Mouse (Mus musculus) small intestine, adult 2 months (tissue): ENCODE results near the gene Tmem56. TPM values are rescaled to one million over a fixed set of nuclear protein-coding genes. Genes with fewer than 3 reads are reported as not detected.

Source experiments
- H3K27ac ChIP-seq: fragments of 200-500 bp; 2 replicates; pipeline ENCODE4 v1.5.1; 2012; ENCODE audit warnings: low read depth, low read length, control low read depth, inconsistent platforms; ENCODE audit not compliant: insufficient read depth
- H3K27me3 ChIP-seq: fragments of 200-500 bp; 2 replicates; pipeline ENCODE4 v1.6.1; 2012; ENCODE audit warnings: mild to moderate bottlenecking, moderate library complexity, low read length, inconsistent platforms; ENCODE audit not compliant: control insufficient read depth, insufficient read depth
- H3K36me3 ChIP-seq: fragments of 200-500 bp; 2 replicates; pipeline ENCODE4 v1.6.1; 2012; ENCODE audit warnings: mild to moderate bottlenecking, low read length, control low read depth, inconsistent platforms; ENCODE audit not compliant: control insufficient read depth, insufficient read depth
- H3K4me1 ChIP-seq: fragments of 200-500 bp; 2 replicates; pipeline ENCODE4 v1.6.1; 2012; ENCODE audit warnings: low read length, inconsistent platforms, mixed read lengths; ENCODE audit not compliant: control insufficient read depth, insufficient read depth, insufficient read length
- H3K4me3 ChIP-seq: fragments of 200-500 bp; 2 replicates; pipeline ENCODE4 v1.5.1; 2012; ENCODE audit warnings: low read depth, mild to moderate bottlenecking, control low read depth, inconsistent platforms, low read length, moderate library complexity
- CTCF ChIP-seq: fragments of 200-500 bp; IDR thresholded peaks from 2 replicates; pipeline ENCODE4 v1.5.1; 2012; ENCODE audit warnings: low read depth, mild to moderate bottlenecking, control low read depth, inconsistent platforms, low read length, moderate library complexity, mixed read lengths; ENCODE audit not compliant: insufficient replicate concordance, insufficient read length; ENCODE audit errors: extremely low read depth
- POLR2A ChIP-seq: fragments of 200-500 bp; IDR thresholded peaks from 2 replicates; pipeline ENCODE4 v1.6.1; 2012; ENCODE audit warnings: low read depth, mild to moderate bottlenecking, control low read depth, inconsistent platforms, low read length, moderate library complexity
- WGBS: fragments of 180-500 bp; shearing (Covaris S2); methylation state at CpG from one replicate; pipeline ENCODE4 v1.1.7; 2018; 5-methylcytosine and 5-hydroxymethylcytosine counted together
- polyA plus RNA-seq: library from polyadenylated mRNA; depleted of rRNA; stranded (reverse); fragments of >200 nt; gene quantifications from 2 replicates; pipeline ENCODE4 v1.2.3, GENCODE M21; 2012

The Tmem56 gene
- polyA plus RNA-seq, 1 experiment = 0.75 TPM

DNA sequence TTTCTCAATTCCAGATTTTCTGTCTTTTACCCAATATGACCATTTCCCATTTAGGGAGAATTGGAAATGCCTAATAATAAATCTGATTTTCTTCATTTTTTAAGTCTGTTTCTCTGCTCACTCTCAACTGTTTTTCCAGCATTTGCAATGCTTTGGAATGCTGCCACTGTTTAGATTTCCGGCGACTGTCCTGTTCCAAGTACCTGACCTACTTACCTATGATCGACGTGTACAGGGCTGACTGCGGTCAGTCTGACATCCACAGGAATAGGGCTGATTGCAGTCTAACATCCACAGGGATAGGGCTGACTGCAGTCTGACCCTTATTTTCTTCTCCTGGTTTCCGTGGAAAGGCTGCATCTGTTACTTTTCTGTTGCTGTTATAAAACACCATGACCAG, 2.3 kb upstream of the Tmem56 start:
- TF ChIP-seq POLR2A (no peak), CTCF (no peak)
- peaks cover 3% of the 10 kb centered on the region; the same call in 1 of the 2 replicates for H3K4me1 ChIP-seq
- H3K36me3 ChIP-seq = no peaks in the 10 kb centered on the region
- no peak overlapping the region for H3K27ac ChIP-seq
- WGBS = 80% methylated on average over 6 of the region's 6 CpGs
- no peak overlapping the region for H3K4me3 ChIP-seq
- no peaks in the 10 kb centered on the region for H3K27me3 ChIP-seq

DNA sequence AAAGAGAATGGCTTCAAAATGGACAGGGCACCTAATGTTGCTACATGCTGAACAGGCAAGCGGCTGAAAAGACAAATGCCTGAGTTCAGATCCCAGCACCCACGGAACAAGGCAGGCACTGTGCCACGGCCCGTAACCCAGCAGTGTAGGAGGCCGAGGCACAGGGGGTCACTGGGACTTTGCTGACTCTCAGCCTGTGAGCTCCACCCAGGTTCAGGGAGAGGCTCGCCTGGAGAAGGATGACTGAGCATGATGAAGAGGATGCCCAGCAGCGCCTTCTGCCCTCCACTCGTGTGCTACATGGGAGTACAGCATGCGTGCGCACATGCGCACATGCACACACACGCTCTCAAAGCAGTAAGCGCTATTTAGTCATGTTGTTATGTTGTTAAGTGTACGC, 3.2 kb downstream of the Tmem56 start:
- Histone ChIP-seq H3K4me1 (no peaks in the 10 kb centered on the region), H3K27ac (no peak overlapping the region), H3K4me3 (no peak overlapping the region), H3K27me3 (no peaks in the 10 kb centered on the region), H3K36me3 (no peaks in the 10 kb centered on the region)
- WGBS = 86% methylated on average over 14 of the region's 14 CpGs
- TF ChIP-seq POLR2A (no peak), CTCF (no peak)

DNA sequence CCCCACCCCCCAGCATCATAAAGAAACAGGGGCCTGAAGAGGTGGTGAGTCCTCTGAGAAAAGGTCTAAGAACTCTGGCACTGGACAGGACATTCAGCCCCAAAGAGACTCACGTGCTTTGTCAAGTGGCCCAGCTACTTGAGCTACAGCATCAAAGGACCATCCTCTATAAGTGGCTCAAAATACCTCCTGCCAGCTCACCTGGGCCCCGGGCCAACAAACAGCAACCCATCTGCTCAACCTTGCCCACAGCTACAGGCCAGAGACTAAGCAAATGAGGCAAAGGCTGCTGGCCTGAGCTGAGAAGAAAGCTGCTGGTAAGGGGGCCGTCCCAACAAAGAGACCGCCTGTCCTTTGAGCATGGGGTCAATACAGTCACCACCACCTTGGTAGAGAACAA, 5.3 kb downstream of the Tmem56 start:
- WGBS = 85% methylated on average over 4 of the region's 4 CpGs

DNA sequence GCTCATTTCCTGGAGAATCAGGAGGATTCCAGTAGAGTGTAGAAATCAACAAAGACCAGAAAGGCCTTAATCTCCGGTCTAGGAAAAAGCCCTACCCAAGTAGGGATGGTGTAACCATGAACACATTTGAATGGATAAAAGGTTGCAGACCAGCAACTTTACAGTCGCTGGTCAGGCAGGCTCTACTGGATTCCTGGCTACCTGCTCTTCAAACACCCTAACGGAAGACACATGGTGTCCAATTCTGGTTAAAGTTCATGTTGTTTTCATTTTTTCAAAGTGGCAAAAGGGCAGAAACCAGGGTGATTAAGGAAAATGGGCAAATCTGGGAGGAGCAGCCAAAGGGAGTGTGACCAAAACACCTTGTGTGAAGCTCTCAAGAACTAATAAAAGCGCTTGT, 5.9 kb downstream of the Tmem56 start:
- H3K36me3 ChIP-seq = no peaks in the 10 kb centered on the region
- H3K4me3 ChIP-seq = no peak overlapping the region
- WGBS = 54% methylated on average over 4 of the region's 4 CpGs
- peaks cover 4% of the 10 kb centered on the region; the same call in 1 of the 2 replicates for H3K4me1 ChIP-seq
- H3K27ac ChIP-seq = no peak overlapping the region
- no peaks in the 10 kb centered on the region for H3K27me3 ChIP-seq
- no peak for TF ChIP-seq POLR2A
- TF ChIP-seq CTCF = no peak

More for the DNA sequence above, 5.3 kb downstream of the Tmem56 start:
- peaks cover 4% of the 10 kb centered on the region; the same call in 1 of the 2 replicates for H3K4me1 ChIP-seq
- H3K27me3 ChIP-seq = no peaks in the 10 kb centered on the region
- H3K4me3 ChIP-seq = no peak overlapping the region
- H3K36me3 ChIP-seq = no peaks in the 10 kb centered on the region
- no peak overlapping the region for H3K27ac ChIP-seq
- TF ChIP-seq CTCF (no peak), POLR2A (no peak)

DNA sequence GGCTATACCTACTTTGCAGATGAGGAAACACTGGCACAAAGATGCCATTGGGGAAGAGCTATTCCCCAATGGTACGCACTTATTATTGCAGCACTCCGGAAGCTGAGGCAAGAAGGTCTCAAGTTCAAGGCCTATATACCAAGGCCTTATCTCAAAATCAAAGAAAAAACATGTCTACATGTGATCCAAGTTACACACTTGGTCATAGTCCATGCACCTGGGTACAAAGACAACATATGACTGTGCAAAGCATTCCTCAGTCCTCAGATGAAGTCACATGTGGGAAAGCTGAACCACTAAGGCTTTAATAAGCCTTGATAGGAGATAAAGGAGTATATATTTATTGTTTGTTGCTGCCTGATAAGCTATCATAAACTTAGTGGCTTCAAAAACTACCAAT, 8.9 kb downstream of the Tmem56 start:
- H3K36me3 ChIP-seq = no peaks in the 10 kb centered on the region
- no peak overlapping the region for H3K27ac ChIP-seq
- TF ChIP-seq POLR2A (no peak), CTCF (no peak)
- WGBS = 61% methylated on average over 2 of the region's 2 CpGs
- peaks cover 4% of the 10 kb centered on the region; the same call in 1 of the 2 replicates for H3K4me1 ChIP-seq
- no peaks in the 10 kb centered on the region for H3K27me3 ChIP-seq
- H3K4me3 ChIP-seq = no peak overlapping the region

DNA sequence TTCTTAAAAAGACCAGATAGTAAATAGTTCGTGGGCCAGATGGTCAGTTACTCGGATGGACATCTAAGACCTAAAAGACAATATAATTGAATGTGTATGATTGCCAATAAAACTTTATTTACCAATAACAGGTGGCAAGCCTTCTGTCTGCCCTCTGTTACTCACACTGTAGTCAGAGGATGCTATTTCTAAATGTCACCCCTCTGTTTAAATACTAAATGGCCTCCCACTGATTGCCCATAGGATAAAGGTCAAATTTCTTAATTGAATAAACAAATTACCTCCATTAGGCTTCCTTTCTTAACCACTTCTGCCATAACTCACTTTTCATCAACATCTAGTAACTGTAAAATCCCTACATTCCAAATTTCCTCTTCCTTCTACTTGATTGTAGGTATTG, 10.3 kb downstream of the Tmem56 start:
- no peaks in the 10 kb centered on the region for H3K27me3 ChIP-seq
- no peaks in the 10 kb centered on the region for H3K36me3 ChIP-seq
- peaks cover 4% of the 10 kb centered on the region; the same call in 1 of the 2 replicates for H3K4me1 ChIP-seq
- 69% methylated on average over 2 of the region's 2 CpGs for WGBS
- no peak overlapping the region for H3K4me3 ChIP-seq
- no peak overlapping the region for H3K27ac ChIP-seq
- TF ChIP-seq CTCF = no peak
- no peak for TF ChIP-seq POLR2A

DNA sequence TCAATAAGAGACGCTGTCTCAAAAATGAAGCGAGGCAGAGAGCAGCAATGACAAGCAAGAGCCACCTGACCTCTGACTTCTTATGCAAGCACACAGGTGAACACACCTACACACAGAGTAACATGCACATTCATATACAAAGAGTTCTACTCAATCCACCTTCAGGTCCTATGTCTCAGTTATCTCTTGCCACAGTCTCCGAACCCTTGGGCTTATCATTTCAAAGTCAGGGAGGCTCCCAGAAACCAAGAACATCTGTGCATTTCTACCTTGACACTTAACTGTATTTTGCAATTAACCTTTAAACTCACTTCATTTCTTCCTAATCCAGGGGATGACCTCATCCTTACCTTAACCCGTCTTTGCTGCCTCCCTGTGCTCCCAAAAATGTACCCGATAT, 15.6 kb downstream of the Tmem56 start:
- TF ChIP-seq POLR2A (no peak), CTCF (no peak)
- no peak overlapping the region for H3K4me3 ChIP-seq

DNA sequence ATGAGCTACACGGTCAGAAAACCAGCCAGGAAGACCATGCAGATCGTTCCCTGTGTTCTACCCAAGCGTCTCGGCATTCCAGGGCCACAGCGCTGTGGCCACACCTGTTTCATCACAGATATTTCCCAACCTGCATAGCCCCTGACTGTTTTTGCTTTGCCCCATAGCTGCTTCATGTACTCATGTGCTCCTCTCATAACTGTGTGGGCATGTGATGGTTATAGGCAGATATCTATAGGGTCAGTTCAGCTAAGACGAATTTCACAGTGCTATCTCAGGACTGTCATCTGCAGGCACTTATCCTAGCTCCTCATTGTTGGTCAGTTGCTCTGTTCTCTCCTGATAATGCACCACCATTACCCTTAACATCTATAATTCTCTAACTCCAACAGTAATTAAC, 18.7 kb downstream of the Tmem56 start:
- H3K27me3 ChIP-seq = 0 out of 2 replicates have a peak, but pooled peaks cover 3% of the 10 kb centered on the region
- TF ChIP-seq CTCF = no peak
- TF ChIP-seq POLR2A = no peak

More for the DNA sequence above, 15.6 kb downstream of the Tmem56 start:
- Histone ChIP-seq H3K36me3 (no peaks in the 10 kb centered on the region), H3K4me1 (no peaks in the 10 kb centered on the region; the same call in 1 of the 2 replicates), H3K27me3 (0 out of 2 replicates have a peak, but pooled peaks cover under 1% of the 10 kb centered on the region), H3K27ac (no peak overlapping the region)
- 84% methylated on average over 5 of the region's 5 CpGs for whole genome bisulfite sequencing

More for the DNA sequence above, 18.7 kb downstream of the Tmem56 start:
- 89% methylated on average over 6 of the region's 6 CpGs for WGBS
- H3K36me3 ChIP-seq = no peaks in the 10 kb centered on the region
- no peak overlapping the region for H3K4me3 ChIP-seq
- peaks cover 6% of the 10 kb centered on the region; the same call in 1 of the 2 replicates for H3K4me1 ChIP-seq
- no peak overlapping the region for H3K27ac ChIP-seq
